Mouse (Mus musculus) CD4-positive helper T cell, adult 2 months (primary cell): ENCODE measurements around the gene Aass.
"Not testable (repeated sequence)": the region's sequence is repeated elsewhere in the genome, so short reads cannot be mapped to it uniquely, and the experiment has no call there.

Source experiments
- DNase-seq: peaks from one replicate; pipeline ENCODE4 v3.0.0-alpha.2; 2012; ENCODE audit warnings: low read depth, missing footprints, low spot score

Gene Aass

DNA sequence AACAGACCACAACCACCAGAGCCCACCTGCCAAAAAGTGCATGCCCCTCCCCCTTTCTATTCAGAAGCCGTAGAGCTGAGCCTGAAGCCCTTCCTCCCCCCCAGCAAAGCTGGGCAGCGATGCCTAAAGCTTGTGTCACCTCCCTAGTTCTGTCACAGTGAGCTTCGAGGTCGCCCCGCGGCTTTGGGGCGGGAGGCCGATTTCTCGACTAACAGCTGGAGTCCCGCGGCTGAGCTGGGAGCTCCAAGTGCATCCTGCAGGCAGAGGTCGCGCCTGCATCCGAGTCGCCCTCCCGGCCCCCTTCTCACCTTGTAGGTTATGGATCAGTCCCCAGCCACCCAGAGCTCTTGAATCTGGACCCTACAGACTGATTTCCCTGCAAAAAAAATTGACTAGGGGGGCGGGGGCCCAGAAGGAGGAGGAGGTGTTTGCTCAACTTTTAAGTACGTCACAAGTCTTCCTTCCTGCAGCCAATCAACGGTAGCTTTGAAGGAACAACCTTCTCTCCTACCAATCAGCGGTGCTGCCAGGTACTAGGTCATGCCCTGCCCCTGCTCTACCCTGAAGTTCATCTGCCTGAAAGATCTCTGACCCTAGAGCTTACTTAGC is at the start of gene Aass:
TSS of gene Aass (minus strand) at position 414 of the 609 bp plus-strand sequence.
- DNase-seq = no peak

DNA sequence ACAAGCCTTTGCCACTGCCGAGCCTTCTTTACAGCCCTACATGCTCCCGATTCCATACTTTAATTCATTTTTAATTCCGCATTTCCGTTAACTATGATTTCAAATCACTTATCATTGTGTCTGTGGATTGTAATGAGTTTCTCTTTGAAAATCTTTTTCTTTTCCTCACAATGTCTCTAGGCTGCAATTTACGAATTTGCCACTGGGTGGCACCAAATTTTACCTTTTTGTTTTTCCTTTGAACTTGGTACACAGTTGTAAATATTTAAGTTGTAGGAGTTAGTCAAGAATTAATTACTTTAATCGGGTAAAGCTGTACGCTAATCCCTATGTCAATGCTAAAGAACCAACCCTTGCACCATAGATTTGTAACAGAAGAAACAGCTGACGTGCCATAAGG is 47.3 kb upstream of the Aass start:
- no peak for DNase-seq

GRCm38 (mm10) chr6:23163824-23164223 is 31.0 kb upstream of the Aass start:
- DNase-seq = not testable (repeated sequence)

GRCm38 (mm10) chr6:23156357-23156756 is 23.6 kb upstream of the Aass start:
- DNase-seq = not testable (repeated sequence)

GRCm38 (mm10) chr6:23153112-23153511 is 20.3 kb upstream of the Aass start:
- DNase-seq = no peak

DNA sequence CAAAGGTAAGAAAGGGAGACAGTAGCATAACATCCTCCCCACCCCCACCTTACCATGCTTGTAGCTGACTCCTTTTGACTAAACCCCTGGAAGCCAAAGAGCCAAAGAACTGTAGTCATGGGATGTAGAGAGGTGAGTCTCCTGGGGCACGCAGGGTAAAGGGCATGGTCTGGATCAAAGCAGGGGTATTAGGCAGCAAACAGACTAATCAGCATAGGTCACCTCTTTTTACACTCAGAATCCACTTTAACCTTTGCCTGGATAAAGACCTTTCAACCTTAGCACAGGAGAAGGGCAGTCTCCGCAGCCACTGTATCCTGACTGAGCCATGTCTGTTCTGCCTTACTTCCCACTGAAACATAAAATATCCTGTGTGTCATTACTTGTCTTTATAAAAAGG is 14.4 kb upstream of the Aass start:
- DNase-seq = no peak

DNA sequence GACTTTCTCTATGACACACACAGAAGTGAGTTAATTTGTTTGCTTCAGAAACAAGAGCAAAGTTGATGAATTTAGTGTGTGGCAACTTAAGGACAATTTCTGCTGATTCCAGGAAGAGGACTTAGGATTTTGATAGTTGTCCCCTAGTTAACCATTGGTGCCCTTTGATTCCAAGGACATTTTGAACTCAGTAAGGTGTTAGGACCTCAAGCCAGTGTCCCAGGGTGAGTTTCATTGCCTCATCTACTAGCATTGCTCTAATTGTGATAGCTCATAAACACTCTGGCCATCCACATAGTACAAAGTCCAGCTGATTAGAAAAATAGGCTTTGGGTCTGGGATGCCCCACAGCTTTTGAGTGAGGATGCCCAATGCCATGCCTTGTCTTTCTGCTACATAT is 11.2 kb upstream of the Aass start:
- DNase-seq = no peak

DNA sequence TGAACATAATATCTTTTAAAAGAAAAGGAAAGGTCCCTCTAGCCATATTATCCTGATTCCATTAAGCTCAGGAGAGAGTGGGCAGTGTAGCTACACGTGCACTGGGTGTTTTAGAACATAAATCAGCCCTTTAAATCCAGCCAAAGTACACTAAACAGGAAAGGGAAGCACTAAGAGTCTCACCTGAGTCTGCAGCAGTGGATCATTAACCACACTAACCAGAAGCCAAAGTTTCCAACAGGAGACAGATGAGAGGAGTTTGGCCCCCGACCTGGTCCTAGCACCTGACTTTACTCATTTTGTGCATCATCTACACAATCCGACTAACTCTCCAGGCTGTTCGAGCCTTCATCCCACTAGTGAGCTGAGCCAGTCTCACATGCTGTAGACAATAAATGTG is 1.8 kb downstream of the Aass start:
- no peak for DNase-seq

GRCm38 (mm10) chr6:23129201-23129600 is 3.6 kb downstream of the Aass start:
- DNase-seq = no peak

DNA sequence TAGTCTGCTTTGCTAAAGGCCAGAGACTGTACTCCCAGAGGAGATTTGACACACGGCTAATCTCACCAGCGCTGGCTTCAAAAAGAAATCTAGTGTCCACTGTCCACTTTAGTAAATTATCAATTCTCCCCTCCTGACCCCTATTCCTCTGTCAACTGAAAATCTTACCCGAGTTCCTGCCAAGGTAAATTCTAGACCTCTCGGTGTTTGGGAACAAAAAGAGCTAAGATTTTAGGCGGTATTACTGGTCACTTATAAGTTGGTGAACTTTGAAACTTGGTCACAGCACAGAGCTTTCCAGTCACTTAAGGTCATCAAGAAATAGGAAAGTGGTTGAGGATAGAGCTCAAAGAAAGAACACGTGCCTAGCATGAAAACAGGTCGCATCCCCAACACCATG is 6.1 kb downstream of the Aass start:
- DNase-seq = no peak

DNA sequence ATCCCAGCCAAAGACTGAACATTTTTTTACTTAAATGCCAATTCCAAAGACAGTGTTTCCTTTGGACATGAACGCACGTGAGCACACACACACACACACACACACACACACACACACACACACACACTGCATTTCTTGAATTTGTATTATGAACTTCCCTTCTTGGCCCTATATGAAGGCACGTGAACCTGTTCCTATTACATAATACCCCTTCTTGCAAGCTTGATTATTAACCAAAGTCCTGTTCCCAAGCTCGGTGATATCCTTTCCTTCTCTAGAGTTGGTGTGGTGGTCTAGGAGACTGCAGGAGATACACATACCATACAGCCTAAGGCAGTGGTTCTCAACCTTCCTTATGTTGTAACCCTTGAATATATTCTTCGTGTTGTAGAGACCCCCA is 7.0 kb downstream of the Aass start:
- no peak for DNase-seq

GRCm38 (mm10) chr6:23124823-23125222 is 8.0 kb downstream of the Aass start:
- no peak for DNase-seq

DNA sequence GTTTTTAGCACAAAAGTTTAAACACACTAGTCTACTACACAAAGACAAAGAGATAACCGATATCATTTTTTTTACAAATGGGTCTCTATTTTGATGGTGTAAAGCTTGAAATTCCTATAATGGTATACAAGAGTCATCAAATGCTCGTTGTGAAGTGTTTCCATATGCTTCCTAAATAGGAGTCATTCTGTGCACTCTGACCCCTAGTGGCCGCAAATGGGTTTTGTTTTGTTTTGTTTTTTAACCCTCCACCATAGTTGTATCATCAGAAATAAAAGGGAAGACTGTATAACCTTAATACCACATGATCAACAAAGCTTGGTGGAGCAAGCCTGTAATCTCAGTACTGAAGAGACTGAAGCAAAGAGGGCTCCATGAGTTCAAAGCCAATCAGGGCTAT is 9.9 kb downstream of the Aass start:
- no peak for DNase-seq

DNA sequence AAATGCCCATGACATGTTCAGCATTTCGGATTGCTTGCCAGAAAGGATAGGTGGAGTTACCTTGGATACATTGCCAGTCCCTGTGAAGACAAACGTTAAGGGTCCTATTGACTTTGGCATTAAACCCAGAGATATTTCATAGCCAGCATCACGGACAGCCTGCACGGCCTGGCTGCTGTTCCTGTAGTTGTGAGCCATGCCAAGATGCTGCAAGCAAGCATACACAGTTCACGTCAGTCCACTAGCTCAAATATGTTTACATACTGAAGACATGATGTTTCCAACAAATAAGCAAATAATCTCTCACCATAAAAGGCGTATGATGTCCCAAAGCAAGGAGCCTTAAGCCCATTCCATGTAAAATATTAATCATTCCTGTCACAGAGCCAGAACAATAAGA is 18.0 kb downstream of the Aass start:
- no peak for DNase-seq

DNA sequence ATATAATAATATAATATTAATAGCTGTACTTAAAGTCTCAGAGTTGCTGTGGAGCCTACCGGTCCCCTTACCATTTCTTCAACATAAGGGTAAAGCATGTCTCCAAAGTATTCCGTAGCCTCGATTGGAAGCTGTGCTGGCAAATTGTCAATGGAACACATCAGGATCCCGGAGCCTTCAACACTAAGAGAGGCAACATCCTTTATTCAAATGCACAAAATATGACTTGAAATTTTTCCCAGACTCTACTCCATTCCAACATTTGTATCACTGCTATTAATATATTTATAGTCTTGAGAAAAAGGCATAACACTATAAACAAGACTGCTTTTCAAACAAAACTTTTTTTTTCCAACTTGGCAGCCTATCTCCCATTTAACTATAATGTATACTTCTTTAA is 25.7 kb downstream of the Aass start:
- DNase-seq = no peak

GRCm38 (mm10) chr6:23106373-23106772 is 26.4 kb downstream of the Aass start:
- no peak for DNase-seq

DNA sequence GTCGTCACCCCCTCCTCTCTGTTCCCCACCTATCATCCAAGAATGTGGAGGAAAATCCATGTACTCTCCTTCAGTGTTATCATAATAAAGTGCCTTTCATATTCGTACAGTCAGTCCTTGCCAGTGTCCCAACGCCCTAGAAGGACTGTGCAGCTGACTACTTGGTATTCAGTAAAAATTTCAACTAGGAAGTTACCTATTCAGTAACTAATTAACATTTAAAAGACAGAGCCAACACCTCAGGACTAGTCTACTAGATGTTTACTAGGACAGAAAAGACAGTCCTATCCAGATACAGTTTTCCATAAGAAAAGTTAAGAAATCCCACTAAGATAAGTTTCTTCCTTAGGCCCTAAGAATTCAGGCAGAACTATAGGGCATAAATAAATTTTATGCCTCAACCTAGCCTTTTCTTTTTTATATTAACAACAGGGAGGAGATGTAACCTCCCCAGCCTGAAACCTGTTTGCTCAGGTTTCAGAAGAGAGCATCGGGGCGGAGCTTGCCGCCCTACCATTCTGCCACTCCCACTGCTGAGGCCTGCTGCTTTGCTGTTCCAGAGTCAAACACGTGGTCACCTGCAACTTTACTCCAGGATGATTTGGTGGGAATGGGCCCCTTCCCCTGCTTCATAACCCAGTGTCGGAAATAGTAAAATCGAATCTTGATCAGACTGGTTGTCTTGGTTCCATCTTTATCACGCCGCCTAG is 42.3 kb downstream of the Aass start:
- DNase-seq = not testable (repeated sequence)

DNA sequence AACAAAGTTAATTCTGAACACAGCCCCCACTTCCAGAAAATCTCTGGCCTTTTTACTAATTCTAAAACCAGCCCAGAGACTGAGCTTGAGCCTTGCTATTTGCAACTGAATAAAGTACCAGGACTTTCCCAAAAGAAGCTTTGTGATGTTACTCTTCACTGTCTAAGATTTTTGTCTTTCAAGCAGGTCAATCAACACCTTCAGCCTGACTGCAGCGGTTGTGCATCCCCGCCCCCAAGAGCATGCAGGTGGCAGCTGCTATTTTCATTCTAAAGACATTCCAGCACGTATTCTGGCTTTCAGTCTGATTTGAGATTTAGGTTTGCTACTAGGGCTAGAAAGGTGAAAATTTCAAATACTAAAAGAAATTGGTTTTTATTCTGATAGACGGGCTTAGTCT is 43.5 kb downstream of the Aass start:
- not testable (repeated sequence) for DNase-seq

GRCm38 (mm10) chr6:23084587-23085421 is 48.0 kb downstream of the Aass start:
- no peak for DNase-seq

DNA sequence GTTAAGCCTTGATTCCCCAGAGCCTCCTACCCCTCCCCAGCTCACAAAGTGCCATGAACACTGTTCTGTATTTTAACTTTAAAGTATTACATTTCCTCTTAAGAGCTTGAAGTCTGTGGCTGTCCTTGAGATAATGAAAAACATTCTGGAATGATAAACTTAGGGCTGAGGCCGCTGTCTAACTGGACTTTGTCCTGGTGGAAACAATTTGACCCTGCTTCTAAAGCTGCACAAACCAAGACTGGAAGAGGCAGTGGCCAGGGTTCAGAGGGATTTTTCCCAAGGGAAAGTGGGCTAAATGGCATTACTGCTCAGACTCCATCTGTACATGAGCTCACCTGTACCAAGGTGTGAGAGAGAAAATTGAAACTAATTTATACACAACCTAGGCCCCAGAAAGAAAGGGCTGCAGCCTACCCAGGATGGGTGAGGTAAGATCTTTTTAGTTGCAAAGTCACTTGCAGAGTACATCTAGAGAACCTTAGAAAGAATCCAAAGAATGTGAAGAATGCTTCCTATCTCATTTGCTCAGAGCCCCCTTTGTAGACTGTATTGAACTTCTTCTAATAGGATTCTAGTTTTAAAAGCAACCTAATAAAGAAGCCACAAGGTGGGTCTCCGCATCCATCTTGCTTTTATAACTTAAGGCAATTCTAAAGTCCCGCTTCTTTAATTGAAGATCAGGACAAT is 52.6 kb downstream of the Aass start:
- DNase-seq = no peak

GRCm38 (mm10) chr6:23078273-23078672 is 54.5 kb downstream of the Aass start:
- DNase-seq = no peak

DNA sequence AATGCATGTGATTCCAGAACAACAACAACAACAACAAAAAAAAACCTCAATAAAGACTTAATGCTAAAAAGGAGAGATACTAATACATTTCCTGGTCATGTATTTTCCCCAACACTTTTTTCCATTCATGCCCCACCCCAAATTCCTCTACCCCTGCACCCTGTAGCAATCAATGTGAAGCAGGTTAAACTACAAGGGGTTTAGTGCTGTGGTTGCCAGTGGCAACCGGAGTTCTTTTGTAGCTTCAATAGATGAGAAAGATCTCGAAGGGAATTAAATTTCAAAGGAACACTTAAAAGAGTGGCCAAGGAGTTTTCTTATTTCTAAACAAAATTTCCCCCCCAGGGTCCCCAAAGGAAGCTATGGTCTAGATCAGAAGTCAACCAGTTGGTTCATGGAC is 56.7 kb downstream of the Aass start:
- DNase-seq = no peak
